Comparison of ENCODE assay signal across 14 mouse cellular contexts in the genomic region with DNA sequence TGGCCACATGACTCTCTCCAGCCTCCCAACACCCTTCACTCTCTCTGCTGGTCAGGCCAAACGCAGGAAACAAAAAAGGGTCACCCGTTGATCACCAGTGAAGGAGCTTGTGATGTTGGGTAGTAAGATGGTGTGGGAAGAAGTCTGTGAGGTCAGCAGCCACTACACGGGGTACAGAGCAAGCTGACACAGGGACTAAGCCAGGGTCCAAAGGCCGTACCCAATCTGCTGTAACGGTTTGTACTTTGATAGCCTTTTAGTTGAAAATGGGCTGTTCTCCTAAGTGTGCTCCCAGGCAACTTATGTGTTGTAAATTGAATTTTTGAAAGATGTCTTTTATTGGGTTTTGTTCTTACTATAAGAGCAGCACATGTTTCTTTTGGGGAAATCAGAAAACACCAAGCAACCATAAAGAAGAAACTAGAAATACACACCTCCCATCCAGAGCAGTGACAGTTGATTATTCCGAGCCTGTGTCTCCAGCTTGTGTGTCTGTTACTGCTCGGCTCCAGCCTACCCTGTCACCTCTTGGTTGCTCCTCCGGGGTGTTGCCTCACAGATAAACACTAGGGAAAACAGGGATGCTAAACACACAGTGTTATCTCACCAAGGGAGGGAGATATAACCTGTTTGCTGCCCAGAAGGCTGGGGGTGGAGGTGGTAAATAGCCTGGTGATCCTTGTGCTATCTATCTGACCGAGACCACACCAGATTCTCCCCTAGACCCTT.
"Had no signal": no experiment of that assay in that cellular context is flagged by ENCODE, and none has a peak within 500 bp of the region (broad histone marks: within the 10 kb centered on the region; RNA-seq: fewer than 3 reads in every experiment).

No protein-coding gene starts in this region.

- ATAC-seq: hindbrain, postnatal 0 days; midbrain, embryonic 16.5 days had no signal

- H3K4me2 ChIP-seq: limb, embryonic 13.5 days; midbrain, embryonic 12.5 days; neural tube, embryonic 13.5 days had no signal

- H3K4me3 ChIP-seq: layer of hippocampus, adult 2 months; limb, embryonic 13.5 days; midbrain, embryonic 12.5 days; neural tube, embryonic 13.5 days had no signal

- H3K4me1 ChIP-seq: midbrain, embryonic 12.5 days; neural tube, embryonic 13.5 days had no signal

- H3K36me3 ChIP-seq: limb, embryonic 13.5 days; midbrain, embryonic 12.5 days; neural tube, embryonic 13.5 days had no signal

- H3K9me3 ChIP-seq: midbrain, embryonic 12.5 days; neural tube, embryonic 13.5 days had no signal

- H3K27me3 ChIP-seq: midbrain, embryonic 12.5 days; neural tube, embryonic 13.5 days had no signal

- H3K9ac ChIP-seq: limb, embryonic 13.5 days; midbrain, embryonic 12.5 days; neural tube, embryonic 13.5 days had no signal

- DNase-seq: left cerebral cortex, postnatal 4 days; lung, adult 18-20 months; retina, postnatal 1 day; right cerebral cortex, postnatal 4 days; spleen, adult 18-20 months; thymus, adult 18-20 months; thymus, postnatal 14 days had no signal

- H3K27ac ChIP-seq: hindbrain, postnatal 0 days; kidney, postnatal 0 days; layer of hippocampus, adult 2 months; limb, embryonic 13.5 days; midbrain, embryonic 12.5 days; neural tube, embryonic 13.5 days had no signal
